Mouse (Mus musculus): ENCODE measurements around the gene Cdr1.

Gene Cdr1

DNA sequence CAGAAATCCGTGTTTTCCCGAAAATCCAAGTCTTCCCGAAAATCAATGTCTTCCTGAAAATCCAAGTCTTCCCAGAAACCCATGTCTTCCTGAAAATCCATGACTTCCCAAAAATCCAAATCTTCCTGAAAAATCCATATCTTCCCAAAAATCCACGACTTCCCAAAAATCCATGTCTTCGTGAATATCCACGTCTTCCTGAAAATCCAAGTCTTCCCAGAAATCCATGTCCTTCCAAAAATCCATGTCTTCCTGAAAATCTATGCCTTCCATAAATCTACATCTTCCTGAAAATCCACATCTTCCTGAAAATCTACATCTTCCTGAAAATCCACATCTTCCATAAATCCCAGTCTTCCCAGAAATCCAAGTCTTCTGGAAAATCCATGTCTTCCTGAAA, at the start of gene Cdr1:
Cdr1 (minus strand) TSS at position 101 of the 400 bp plus-strand sequence.
- in situ Hi-C loops (cut with MboI, MseI) = no loop called here

DNA sequence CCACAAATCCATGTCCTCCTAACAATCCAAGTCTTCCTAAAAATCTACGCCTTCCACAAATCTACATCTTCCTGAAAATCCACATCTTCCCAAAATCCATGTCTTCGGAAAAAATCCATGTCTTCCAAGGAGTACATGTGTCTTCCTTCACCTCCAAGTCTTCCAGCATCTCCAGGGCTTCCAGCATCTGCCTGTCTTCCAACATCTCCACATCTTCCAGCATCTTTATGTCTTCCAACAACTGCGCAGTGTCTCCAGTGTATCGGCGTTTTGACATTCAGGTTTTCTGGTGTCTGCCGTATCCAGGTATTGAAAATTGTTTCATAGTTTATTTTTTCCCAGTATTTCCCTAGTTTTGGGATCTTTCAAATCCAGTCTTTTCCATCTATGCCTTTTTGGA, 511 bp upstream of the Cdr1 start:
- in situ Hi-C loops (cut with MboI, MseI) = no loop called here

DNA sequence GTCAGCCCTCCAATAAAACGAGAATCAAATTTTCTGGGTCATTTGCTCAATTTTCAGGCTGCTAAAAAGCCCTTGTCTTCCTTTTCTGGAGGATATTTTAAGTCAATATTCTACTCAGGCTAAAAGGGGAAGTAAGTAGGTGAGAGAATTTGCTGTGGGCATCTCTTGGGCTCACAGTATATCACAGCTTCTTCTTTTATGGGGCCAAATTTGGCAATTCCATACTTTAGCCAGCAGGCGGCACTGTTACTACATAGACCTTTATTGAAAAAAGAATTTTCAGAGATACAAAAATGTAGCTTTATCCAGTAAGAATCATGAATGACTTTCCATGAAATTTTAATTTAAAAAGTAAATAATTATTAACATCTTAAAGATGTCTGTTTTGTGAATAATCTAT, 18.8 kb downstream of the Cdr1 start:
- in situ Hi-C loops (cut with MboI, MseI) = no loop called here

DNA sequence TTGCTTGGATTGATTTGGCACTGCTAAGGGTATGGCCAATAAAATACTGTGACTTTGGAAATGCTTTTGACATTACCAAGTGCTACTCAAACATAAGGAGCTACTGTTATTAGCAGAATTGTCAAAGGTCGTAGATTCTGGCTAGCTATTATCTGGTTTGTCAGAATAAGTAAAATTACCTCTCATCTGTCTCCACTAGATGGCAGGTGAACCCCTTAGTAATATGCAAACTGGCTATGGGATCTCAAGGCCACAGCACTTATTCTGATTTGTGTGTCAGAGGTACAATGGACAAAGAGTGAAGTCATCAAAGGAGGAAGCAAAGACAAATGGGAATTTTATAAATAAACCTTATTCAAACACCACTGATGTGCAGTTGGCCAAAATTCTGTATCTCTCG, 24.1 kb downstream of the Cdr1 start:
- in situ Hi-C loops (cut with MboI, MseI) = no loop called here

DNA sequence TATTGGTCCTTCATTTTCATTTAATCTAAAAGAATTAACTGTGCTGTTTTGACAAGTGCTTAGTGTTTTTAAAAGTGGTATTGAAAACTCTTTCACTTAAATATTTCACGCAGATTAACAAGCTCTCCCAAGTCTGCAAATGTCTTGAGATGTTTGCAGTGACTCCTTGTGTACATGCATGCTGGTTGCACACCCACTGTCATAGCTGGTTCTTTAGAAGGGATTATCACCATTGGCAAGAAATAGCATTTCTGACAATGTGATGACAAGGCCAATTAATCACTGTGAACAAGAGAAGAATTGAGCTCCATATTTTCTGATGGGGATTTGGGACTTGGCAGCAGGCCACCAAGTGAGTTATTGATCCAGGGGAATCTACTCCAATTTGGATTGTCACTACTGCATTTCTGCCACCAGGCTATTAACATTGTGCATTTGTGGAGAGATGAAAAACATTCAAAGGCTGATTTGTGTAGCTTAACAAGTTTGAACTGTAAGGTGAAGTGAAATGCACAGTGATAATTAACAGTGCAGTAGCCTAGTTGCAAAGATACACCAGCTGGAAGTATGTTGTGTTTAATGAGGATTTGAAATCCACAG, 30.6 kb downstream of the Cdr1 start:
- in situ Hi-C loops (cut with MboI, MseI) = no loop called here

DNA sequence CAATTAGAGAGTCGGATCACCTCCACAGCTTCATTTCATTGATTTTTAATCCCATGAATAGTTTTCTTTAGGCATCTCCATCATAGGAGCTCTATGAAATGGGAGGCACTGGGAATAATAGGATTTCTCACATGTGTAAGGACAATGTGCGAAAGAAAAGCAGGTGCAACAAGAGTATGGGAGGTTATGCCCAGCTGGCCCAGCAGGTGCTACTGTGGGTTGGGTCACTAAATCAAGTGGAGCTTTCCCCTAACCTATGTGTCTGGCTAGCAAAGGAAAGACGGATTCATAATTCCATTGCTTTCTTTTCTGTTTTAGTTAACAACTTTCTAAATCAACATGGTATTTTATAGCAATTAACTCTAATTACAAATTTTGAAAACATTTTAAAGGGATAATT, 31.1 kb downstream of the Cdr1 start:
- in situ Hi-C loops (cut with MboI, MseI) = no loop called here

DNA sequence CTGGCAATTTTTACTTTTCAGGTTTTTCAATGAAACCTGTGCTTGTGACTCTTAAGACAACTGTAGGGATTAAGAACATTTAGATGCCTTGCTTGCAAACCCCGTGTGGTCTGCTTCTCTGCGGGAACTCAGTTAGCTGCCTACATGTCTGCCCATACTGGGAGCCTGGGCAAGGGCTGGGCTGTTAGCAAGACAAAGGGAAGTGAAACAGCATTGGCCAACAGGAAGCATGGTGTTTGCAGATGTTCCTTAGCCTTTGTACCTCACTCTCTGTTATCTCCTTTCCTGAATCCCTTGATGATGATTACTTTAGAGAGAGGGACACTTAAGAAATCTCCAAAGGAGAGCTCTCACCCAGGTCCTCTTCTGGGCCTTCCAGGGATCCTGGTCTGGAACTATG, 38.8 kb downstream of the Cdr1 start:
- in situ Hi-C loops (cut with MboI, MseI) = no loop called here

DNA sequence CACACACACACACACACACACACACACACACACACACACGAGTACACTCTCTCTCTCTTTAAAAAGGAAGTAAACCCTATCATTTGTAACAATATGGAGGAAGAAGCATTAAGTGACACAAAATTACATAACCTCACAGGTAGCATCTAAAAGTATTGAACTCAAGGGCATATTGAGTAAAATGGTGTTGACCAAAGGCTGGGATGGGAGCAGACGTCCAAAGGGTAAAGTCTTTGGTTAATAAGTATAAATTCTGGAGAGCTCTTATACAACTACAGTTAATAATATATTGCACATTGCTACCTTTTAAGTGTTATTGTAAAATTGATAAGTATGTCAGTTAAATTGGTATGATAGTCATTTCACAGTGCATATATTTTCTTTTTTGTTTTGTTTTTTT, 39.9 kb downstream of the Cdr1 start:
- in situ Hi-C loops (cut with MboI, MseI) = no loop called here

DNA sequence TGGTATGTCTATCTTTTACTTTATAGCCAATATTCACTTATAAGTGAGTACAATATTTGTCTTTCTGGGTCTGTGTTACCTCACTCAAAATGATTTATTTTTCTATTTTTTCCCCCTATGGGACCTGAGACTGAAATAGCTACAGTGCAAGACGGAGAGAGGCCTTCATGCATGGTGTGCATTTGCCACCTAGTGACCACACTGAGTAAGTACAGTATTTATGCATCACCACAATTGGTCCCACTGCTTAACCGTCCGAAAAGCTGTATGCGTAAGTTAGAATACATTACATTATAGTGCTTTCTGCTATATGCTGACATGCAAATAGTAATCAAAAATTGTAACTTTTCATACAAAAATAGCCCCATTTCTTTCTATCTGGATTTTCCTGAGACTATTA, 50.8 kb downstream of the Cdr1 start:
- in situ Hi-C loops (cut with MboI, MseI) = no loop called here

Data from T-helper 2 cell (primary cell).